Mouse (Mus musculus) thymus, adult 2 months (tissue): ENCODE measurements around the gene Atp6v0a4. TPM values are rescaled to one million over a fixed set of nuclear protein-coding genes. Genes with fewer than 3 reads are reported as not detected.

Experiments used
- DNase-seq: peaks from one replicate; pipeline ENCODE4 v3.0.0; 2021
- H3K27ac ChIP-seq: fragments of 200-500 bp; 2 replicates; pipeline ENCODE4 v1.5.1; 2012; ENCODE audit warnings: low read length, control low read depth; ENCODE audit not compliant: control insufficient read depth, insufficient read depth
- H3K27me3 ChIP-seq: fragments of 200-500 bp; 2 replicates; pipeline ENCODE4 v1.6.1; 2012; ENCODE audit warnings: mild to moderate bottlenecking, low read length, moderate library complexity, mixed read lengths; ENCODE audit not compliant: control insufficient read depth, insufficient read depth
- H3K36me3 ChIP-seq: fragments of 200-500 bp; 2 replicates; pipeline ENCODE4 v1.6.1; 2012; ENCODE audit warnings: mild to moderate bottlenecking, low read length, moderate library complexity; ENCODE audit not compliant: control insufficient read depth, insufficient read depth
- H3K4me1 ChIP-seq: fragments of 200-500 bp; replicated peaks from 2 replicates; pipeline ENCODE4 v1.6.1; 2012; ENCODE audit warnings: low read length; ENCODE audit not compliant: control insufficient read depth, insufficient read depth
- H3K4me3 ChIP-seq: fragments of 200-500 bp; 2 replicates; pipeline ENCODE4 v1.5.1; 2012; ENCODE audit warnings: mild to moderate bottlenecking, low read length, control low read depth, moderate library complexity; ENCODE audit not compliant: control insufficient read depth, insufficient read depth
- CTCF ChIP-seq: fragments of 200-500 bp; IDR thresholded peaks from 2 replicates; pipeline ENCODE4 v1.5.1; 2012; ENCODE audit warnings: mild to moderate bottlenecking, control low read depth, low read length, moderate library complexity, borderline replicate concordance; ENCODE audit not compliant: control insufficient read depth, poor library complexity, insufficient read depth; ENCODE audit errors: extremely low read depth
- POLR2A ChIP-seq: fragments of 200-500 bp; IDR thresholded peaks from 2 replicates; pipeline ENCODE4 v1.6.1; 2012; ENCODE audit warnings: mild to moderate bottlenecking, low read length, control low read depth, moderate library complexity; ENCODE audit not compliant: control insufficient read depth, poor library complexity, insufficient read depth; ENCODE audit errors: extremely low read depth
- WGBS: fragments of 180-500 bp; shearing (Covaris S2); methylation state at CpG from one replicate; pipeline ENCODE4 v1.1.7; 2018; 5-methylcytosine and 5-hydroxymethylcytosine counted together
- polyA plus RNA-seq: library from polyadenylated mRNA; depleted of rRNA; stranded (reverse); fragments of >200 nt; gene quantifications from 2 replicates; pipeline ENCODE4 v1.2.3, GENCODE M21; 2012

Gene Atp6v0a4
- polyA plus RNA-seq, 1 experiment: 0.54 TPM

GRCm38 (mm10) chr6:38087242-38088026 lies 37.0 kb downstream of the Atp6v0a4 start:
- no peak for DNase-seq
- H3K27me3 ChIP-seq: no peaks in the 10 kb centered on the region
- no peaks in the 10 kb centered on the region for H3K36me3 ChIP-seq
- 91% methylated on average over 9 of the region's 9 CpGs for WGBS
- H3K4me1 ChIP-seq: no peaks in the 10 kb centered on the region
- no peak overlapping the region for H3K4me3 ChIP-seq
- TF ChIP-seq POLR2A (no peak), CTCF (no peak)
- H3K27ac ChIP-seq: no peak overlapping the region

- DNase-seq: no peak
- Histone ChIP-seq H3K27ac (no peak overlapping the region), H3K4me1 (no peaks in the 10 kb centered on the region), H3K4me3 (no peak overlapping the region), H3K36me3 (no peaks in the 10 kb centered on the region), H3K27me3 (no peaks in the 10 kb centered on the region)
- 74% methylated on average over 4 of the region's 4 CpGs for WGBS
- TF ChIP-seq CTCF (no peak), POLR2A (no peak)
These were observed 41.2 kb downstream of the Atp6v0a4 start for GRCm38 (mm10) chr6:38083204-38083603.

GRCm38 (mm10) chr6:38081727-38082341 lies 42.6 kb downstream of the Atp6v0a4 start:
- H3K4me3 ChIP-seq: no peak overlapping the region
- no peaks in the 10 kb centered on the region for H3K27me3 ChIP-seq
- H3K36me3 ChIP-seq: no peaks in the 10 kb centered on the region
- DNase-seq: no peak
- TF ChIP-seq CTCF (no peak), POLR2A (no peak)
- H3K27ac ChIP-seq: no peak overlapping the region
- WGBS: 88% methylated on average over 11 of the region's 11 CpGs
- no peaks in the 10 kb centered on the region for H3K4me1 ChIP-seq

- DNase-seq: no peak
- Histone ChIP-seq H3K4me3 (no peak overlapping the region), H3K27me3 (no peaks in the 10 kb centered on the region), H3K27ac (no peak overlapping the region), H3K36me3 (no peaks in the 10 kb centered on the region), H3K4me1 (no peaks in the 10 kb centered on the region)
- 86% methylated on average over 4 of the region's 4 CpGs for WGBS
- TF ChIP-seq POLR2A (no peak), CTCF (no peak)
These were observed 44.0 kb downstream of the Atp6v0a4 start for GRCm38 (mm10) chr6:38080364-38080763.

GRCm38 (mm10) chr6:38073592-38073991 lies 50.8 kb downstream of the Atp6v0a4 start:
- Histone ChIP-seq H3K27ac (no peak overlapping the region), H3K4me1 (no peaks in the 10 kb centered on the region), H3K27me3 (no peaks in the 10 kb centered on the region), H3K4me3 (no peak overlapping the region), H3K36me3 (no peaks in the 10 kb centered on the region)
- no peak for DNase-seq
- TF ChIP-seq POLR2A (no peak), CTCF (no peak)
- 96% methylated on average over 3 of the region's 3 CpGs for WGBS

GRCm38 (mm10) chr6:38072137-38072796 lies 52.1 kb downstream of the Atp6v0a4 start:
- no peaks in the 10 kb centered on the region for H3K36me3 ChIP-seq
- no peak for TF ChIP-seq POLR2A
- TF ChIP-seq CTCF: no peak
- WGBS: 94% methylated on average over 5 of the region's 5 CpGs
- DNase-seq: no peak
- H3K27ac ChIP-seq: no peak overlapping the region
- H3K4me1 ChIP-seq: no peaks in the 10 kb centered on the region
- H3K27me3 ChIP-seq: no peaks in the 10 kb centered on the region
- H3K4me3 ChIP-seq: no peak overlapping the region

- TF ChIP-seq POLR2A: no peak
These were observed 53.1 kb downstream of the Atp6v0a4 start for GRCm38 (mm10) chr6:38071256-38071655.

More at GRCm38 (mm10) chr6:38071256-38071655, 53.1 kb downstream of the Atp6v0a4 start:
- no peak overlapping the region for H3K4me3 ChIP-seq
- no peak overlapping the region for H3K27ac ChIP-seq
- no peaks in the 10 kb centered on the region for H3K36me3 ChIP-seq
- WGBS: 96% methylated on average over 4 of the region's 4 CpGs
- no peaks in the 10 kb centered on the region for H3K4me1 ChIP-seq
- H3K27me3 ChIP-seq: no peaks in the 10 kb centered on the region
- no peak for DNase-seq
